Mouse (Mus musculus) layer of hippocampus, postnatal 25 days (tissue): ENCODE data around the gene Adamts9. TPM values are rescaled to one million over a fixed set of nuclear protein-coding genes. Genes with fewer than 3 reads are reported as not detected.

Source experiments
- DNase-seq, 2 experiments: peaks; one replicate each; pipeline ENCODE4 v3.0.0; 2022; ENCODE audit warnings: mixed read lengths in 2 of 2, low spot score in 1 of 2; ENCODE audit errors: extremely low spot score in 1 of 2
- total RNA-seq, 2 experiments: library from RNA; stranded (reverse); gene quantifications; 2 replicates each; pipeline ENCODE4 v1.2.3; 2021

Adamts9 gene
- total RNA-seq, 2 experiments from 2014 or later: 6.9 to 7.7 TPM

DNA sequence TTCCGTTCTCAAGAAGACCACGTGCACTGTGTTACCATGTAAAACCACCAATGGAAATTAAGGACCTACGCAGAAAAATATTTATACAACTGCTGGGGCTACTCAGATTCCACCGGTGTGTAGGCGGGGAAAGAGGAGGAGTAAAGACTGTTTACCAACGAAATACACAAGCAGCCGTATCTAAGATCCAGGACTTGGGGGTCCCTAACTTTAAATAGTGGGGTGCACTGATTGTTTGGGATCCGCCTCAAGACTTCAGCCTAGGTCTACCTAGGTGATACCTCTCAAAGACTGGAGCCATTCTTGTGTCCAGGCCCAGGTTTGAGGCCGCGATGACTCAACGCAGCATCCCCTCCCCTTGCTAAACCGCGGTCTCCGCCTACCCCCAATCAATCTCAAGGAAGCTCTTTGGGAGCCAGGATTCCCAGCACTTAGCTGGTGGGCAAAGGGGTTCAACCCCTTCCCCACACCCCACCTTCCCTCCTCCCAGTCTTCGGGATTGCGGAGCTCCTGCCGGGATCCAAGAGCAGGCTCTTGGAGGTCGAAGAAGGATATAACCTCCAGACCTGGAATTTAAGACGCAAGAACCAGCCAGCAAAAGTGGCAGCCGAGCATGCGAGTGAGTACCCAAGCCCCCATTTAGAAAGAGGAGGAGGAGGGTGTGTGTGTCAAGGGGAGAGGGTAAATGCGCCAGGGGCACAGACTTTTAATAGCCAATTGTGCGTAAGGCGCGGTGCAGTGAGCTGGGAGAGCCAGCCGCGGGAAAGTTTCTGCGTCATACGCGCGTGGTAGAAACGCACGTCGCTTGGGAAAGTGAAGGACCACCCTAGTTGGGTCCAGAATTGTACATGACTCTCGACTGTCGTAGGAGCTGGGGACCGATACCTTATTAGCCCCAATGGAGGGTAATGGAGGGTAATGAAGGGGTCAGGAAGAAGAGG, 2.8 kb downstream of the Adamts9 start:
- peak in 1 of 2 experiments; percentile 10 for DNase-seq

DNA sequence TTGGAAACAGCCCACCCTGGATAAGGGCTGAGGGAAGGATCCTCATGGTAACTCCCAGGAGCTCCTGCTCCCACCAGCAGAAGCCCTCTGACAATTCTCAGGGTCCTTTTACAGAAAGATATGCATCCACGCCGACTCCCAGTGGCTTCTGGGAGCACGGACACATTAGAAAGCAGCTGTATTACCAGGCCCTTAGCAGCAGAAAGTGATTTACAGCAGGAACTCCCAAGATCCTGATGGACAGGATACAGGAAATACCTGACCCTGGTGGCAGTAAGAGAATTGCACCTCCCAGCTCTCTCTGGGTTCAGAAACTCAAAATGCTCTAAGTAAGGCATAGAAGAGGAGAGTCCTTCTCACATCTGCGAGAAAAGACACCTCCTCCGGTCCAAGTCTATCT, 15.0 kb downstream of the Adamts9 start:
- no peak for DNase-seq

DNA sequence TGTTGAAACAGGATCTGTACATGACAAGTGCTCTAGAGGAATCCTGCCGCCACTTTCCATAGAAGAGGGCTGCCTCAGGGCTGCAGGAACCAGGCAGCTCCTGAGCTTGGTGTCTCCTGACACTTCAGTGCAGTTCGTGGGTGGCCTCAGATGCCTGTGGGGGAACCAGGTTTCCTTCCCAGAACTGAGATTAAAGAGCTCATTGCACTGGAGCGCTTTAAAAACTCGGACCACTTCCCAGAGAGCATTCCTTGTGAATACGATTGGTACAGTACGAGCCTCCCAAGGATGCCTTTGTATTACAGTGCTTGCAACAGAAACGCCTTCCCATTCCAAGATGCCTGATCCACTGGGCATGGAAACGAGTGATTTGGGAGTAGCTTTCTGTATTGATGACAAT, 18.8 kb downstream of the Adamts9 start:
- no peak for DNase-seq

DNA sequence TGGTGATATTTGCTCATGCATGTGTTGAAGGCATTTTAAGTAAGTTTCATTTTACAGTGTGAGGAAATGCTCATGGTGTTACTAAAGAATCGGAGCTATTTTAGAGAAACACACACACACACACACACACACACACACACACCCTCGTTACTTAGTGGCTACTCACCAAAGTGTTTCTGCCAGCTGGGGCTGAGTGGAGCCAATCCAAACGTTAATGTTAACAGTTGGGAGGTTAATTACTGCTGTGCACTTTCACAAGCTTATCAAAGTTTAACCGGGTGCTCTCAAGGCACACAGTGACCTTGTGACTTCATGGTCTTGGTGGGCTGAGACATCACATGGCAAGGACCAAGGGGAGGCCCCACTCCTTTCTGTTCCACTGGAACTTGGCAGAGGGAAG, 21.4 kb downstream of the Adamts9 start:
- DNase-seq: no peak

DNA sequence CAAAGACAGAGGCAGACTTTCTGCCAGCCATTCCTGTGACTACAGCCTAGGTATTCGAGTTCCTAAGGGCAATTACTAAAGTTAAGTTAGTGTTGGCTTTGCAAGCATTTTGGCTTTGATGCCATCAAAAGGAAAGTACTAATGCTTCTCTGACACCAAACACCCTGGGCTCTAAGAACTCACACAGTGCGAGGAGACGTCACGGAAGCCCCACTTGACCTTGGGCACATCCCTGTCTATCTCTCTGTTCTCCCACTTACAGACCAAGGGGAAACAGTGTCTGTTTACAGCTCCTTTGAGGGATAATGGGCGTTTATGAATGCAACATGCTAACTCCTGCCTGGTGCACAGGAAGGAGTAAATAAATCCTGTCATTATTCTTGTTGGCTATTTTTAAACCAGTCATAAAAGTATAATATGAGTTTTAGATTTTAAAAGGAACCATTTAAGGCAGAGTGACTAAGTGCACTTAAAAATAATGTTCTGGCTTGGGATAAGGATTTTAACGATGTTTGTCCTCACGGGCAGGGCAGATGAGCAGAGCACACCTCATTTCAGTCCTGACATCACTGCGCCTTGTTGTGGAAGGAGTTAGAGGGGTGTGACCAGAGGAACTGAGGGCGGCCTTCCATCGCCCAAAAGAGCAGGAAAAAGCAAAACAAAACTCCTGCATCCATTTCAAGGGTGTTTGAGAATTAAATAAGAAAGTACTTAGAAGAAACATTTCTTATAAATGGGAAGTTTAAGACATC, 22.2 kb downstream of the Adamts9 start:
- no peak for DNase-seq

DNA sequence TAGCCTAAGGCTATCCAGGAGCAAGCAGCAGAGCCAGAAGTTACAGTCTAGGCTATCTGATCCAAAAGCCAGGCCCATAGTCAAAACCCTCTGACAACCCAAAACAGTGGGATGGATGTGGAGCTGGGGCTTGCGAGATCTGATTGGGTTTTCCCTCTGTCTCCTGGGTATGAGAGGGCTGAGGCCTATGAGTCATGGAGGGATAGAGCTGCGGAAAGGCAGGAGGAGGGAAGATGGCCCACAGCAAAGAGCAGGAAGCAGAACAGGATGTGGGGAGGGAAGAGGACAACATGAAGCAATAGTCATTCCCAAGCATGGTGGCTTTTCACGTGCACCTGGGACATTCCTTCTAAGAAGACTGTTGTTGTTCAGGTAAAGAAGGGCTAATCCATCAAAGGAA, 32.7 kb downstream of the Adamts9 start:
- no peak for DNase-seq

DNA sequence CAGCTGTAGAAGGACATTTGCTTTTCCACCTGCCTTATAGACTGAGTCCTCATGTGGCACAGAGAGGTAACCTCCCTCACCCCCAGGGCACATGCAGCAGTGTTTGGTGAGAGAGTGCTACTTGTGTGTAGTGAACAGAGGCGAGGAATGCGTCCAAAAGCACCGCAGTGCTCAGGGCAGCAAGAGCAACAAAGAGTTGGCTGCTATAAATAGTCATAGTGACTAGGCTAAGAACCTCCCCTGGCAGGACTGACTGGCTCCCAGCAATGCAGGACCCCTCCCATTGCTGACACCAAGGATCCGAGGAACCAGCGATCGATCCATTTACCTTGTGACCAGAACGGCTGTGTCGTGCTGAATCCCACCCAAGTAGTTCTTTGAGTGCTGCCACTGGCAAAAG, 33.9 kb downstream of the Adamts9 start:
- no peak for DNase-seq

DNA sequence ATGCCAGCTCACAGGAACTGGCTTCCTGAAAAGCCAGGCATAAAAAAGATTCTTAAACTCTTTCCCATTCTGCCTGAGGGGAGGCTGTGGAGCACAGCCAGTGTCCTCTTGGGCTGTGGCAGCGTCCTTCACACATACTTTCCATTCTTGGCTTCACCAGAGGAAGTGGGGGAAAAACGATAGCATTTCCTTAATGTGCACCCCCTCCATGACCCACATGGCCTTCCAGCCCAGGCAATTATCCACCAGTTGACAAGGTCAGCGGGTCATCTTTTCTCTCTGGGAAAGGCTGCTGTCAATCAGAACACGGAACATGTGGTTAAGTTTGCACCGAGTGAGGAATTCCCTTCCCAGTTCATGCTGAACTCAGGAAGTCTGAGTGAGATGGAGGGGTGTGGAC, 37.4 kb downstream of the Adamts9 start:
- DNase-seq: no peak

DNA sequence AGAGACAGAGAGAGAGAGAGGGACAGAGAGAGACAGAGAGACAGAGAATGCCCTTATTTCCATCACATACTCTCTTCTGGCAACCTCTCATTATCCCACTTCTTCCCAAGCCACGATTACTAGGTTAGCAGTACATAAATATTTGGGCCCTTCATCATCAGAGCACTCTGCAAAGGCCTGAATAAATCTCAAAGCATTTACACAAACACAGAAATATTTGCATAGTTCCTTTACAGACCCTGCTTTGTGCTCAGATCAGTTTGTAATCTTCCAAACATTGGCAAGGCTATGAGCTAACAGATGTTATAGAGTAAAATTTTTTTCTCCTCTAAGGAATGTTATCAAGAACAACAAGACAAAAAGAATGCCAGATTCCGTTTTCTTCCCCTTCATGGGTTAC, 38.8 kb downstream of the Adamts9 start:
- no peak for DNase-seq

DNA sequence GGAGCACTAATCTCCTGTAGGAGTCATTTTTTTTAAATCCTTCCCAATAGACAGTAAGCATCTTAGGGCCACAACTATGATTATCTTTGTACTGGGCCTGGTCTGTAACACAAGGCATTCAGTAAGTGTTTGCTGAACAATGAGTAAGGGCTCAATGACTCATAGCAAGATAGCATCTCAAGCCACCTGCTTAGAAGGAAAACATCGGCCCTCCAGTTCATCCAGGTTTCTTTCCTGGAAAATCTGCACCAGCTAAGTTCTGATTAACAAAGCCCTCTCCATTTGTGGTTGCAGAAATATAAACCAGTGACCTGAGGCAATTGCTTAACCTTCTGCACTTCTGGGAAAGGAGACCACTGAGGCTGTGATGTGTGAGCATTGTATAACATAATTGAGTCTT, 39.3 kb downstream of the Adamts9 start:
- DNase-seq: no peak

DNA sequence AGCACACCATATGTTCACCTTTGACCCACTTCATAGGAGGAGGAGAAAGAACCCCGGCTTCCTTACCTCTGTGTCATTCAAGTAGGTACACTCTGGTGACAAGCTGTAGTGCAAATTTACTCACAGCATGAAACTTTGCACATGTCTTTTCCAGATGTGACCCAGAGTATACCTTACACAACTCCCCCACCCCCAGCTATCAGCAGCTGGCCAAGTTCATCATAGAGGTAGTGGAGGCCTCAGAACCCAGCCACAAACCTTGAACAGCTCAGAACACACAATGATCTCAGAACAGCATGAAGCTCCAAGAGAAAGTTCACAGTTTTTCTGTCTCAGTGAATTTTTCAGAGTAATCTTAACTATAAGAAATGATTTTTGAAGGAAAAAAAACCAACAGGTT, 51.8 kb downstream of the Adamts9 start:
- DNase-seq: no peak

DNA sequence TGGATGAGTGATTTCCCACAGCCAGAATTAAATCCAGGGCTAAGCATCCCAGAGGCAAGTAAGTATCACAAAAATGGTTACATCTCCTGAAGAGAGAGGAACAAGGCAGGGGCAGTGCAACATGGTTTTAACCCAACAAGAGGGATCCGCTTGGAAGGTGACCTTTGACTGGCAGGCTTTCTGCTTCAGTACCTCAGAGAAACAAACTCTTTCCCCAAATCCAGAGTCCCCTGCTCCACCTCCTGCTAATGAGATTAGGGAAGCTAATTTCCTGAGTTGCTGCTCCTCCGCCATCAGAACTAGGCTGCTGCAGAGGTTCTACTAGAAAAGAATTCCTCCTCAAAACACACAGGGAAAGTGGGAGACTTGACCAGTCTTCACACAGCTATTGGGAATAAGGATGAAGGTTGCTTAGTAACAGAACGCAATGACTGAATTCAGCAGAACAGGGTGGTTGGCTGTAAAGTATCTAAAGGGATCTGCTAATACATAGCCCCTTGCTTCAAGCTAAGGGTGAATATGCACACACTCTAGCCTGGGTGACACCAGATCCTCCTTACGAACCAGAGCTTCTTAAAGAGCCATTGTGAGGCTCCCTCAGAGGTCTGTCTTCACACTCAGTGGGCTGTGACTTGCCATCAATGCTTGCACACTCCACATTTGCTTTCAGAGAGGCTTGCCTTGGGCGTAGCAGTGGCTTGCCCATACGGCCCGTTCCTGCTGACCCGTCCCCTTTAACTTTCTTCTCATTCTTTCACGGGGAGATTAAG, 60.0 kb downstream of the Adamts9 start:
- DNase-seq: no peak

DNA sequence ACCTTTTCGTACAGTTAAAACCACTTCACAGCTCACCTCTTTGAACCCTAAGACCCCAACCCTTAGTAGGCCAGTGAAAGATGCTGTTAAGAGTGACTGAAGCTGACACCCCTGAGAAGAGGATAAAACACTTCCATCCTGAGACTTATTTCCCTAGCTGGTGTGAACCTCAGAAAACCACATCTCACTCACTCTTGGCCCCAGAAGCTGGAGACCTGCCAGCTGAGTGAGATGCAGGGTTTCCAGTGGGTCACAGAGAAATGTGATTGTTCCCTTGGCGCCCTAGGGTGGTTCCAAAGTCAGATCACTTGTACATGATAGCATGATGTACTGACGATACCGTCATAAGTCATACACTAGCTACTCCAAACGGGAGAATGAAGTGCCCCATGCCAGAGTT, 60.8 kb downstream of the Adamts9 start:
- DNase-seq: no peak

DNA sequence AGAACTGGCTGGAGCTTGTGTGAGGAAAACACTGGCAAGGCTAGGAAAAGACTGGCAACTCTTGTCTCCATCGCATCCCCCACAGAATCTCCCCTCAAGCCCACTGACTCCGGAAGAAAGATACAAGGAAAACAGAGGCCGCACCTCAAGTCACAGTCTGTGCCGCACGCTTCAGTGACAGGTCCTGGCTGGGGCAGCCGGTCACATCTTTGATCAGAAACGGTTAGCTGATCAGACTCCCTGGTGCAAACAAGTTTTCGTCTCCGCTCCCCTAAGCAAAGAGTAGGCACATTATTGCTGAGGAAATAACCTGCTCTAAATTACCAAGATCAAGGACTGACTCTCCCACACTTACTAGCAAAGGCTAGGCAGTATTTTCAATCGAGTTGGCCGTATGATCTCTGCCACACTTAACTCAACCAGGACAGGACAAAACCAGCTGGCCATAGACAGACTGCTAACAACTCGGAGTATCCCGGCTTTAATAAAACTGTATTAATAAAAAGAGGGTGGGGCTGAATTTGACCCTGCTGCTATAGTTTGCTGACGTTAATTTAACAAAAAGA, 63.5 kb downstream of the Adamts9 start:
- no peak for DNase-seq

DNA sequence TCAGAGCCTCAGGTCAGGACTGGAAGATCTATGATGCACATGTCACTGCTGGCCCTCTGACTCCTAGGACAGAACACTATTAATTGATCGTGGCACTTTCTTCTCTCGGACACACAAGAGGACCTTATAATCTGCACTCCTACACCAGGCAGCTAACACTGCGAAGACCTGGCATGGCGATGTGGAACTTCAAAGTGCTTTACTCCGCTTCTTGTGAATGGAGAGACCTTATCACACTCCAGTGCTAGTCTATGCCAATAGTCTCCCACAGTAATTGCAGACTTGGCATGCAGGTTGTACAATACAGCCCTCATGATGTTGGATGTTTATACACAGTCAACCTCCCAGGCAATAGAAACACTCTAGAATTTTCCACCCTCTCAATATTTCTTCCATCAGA, 64.5 kb downstream of the Adamts9 start:
- no peak for DNase-seq

DNA sequence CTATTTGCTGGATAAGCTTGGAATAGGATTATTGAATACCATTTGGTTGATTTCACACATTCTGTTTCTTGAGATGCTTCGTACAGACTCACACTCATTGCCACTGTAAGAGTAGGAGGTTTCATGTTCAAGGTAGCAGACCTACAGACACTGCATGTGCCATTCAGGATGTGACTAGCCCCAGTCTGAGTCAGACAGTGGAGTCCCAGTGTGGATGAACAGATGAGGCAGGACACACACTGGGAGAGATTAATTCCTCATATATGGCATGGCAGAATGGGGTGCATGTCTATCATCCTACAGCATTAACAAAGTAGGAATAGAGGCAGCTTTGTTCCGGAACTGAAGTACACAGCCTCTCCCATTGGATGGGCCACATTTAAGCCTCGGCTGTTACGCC, 66.1 kb downstream of the Adamts9 start:
- DNase-seq: no peak

DNA sequence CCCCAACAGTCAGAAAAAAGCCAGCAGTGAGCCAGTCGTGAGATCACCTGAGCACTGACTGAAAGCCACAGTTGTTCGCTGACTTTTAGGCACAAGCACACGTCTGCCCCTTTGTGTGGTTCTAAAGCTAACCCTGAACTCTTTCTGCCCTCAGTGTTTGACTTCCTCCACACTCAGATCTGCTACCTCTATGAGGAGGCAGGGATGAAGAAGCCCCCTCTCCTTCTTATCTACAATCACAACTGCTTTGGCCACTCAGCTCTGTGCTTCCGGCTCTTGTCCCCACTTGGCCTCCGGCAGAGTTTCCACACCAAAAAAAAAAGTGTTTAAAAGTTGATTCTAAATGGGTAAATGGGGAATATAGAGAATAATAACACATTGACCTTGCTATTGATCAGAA, 67.2 kb downstream of the Adamts9 start:
- DNase-seq: no peak

DNA sequence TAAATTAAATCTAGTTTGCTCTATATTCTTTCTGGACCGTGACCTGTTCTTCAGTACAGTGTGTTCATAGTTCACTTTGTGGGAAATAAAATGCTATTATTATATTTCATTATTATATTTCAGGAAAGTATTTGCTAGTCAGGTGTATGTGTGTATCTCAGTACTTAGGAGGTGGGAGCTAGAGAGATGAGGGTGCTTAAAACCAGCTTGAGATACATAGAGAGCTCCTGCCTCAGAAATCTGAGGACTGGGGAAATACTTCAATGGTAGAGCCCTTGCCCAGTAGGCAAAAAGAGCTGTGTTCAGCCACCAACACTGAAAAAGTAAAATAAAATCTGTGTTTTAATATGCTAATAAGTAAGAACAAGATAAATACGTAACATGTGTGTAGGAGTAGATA, 68.0 kb downstream of the Adamts9 start:
- DNase-seq: no peak

DNA sequence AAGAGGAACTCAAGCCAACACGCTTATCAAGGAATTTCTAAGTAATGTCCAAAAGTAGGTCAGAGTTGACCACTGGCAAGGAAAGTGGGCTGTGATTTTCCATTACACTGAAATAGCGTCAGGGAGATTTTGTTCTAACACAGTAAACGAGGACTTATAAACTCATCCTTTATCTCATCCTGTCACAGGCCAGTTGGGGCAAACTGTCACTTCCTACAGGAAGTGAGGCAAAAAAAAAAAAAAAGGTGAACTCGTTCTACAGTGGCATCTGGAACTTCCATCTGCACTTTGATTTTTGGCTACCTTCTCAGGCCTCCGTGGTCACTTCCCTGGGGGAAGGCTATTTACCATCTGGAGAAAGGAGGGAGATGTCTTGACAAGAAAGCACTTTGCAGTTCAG, 68.4 kb downstream of the Adamts9 start:
- DNase-seq: no peak

DNA sequence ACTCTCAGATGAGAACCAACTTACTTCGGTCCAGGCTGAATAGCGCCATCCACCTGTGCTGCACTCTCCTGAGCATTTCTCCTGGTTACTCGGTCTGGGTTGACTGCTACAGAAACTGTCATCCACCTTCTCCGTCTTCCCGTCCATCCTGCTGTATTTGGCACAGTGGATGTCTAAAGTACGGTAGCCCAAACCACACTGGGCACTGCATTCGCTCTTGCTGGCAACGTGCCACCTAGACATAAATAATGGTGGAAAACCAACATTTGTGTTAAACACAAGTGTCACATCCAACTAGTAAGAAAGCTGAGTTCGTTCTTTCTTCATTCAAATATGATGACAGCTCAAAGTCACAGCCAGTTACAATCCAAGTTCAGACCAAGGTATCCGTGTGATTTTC, 70.5 kb downstream of the Adamts9 start:
- no peak for DNase-seq

DNA sequence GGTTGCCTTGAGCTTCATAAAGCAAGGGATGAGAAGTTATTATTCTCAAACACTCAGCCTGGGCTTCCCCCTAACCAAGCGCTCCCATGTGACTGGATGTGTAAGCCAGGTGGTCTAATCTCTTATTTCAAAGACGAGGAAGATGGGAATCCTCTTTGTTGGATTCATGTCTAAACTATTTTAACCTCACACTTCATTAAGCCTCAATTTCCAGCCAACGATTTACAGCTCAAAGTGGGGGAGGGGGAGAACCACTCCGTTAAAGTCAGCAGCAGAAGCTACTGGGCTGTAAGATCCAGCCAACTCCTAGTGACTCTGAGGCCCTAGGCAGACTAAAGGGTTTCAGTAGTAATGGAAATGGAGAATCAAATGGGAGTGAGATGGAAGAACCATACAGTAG, 71.5 kb downstream of the Adamts9 start:
- DNase-seq: no peak
